Mouse (Mus musculus) heart, postnatal 25 days (tissue): ENCODE results near the gene Ocln. TPM values are rescaled to one million over a fixed set of nuclear protein-coding genes. Genes with fewer than 3 reads are reported as not detected.

ENCODE experiments used
- DNase-seq: peaks from one replicate; pipeline ENCODE4 v3.0.0; 2022; ENCODE audit warnings: low spot score
- intact Hi-C: fragments of 180-260 bp; cut with DNase I; formaldehyde crosslinking; loops from one replicate; pipeline ENCODE4 v1.15.1; 2025
- total RNA-seq, 2 experiments: library from RNA; stranded (reverse); gene quantifications; 2 replicates each; pipeline ENCODE4 v1.2.3; 2021

The Ocln gene
- under 1 TPM; 0.36 to 0.49 TPM for total RNA-seq

GRCm38 (mm10) chr13:100552369-100553041 lies at the start of gene Ocln:
Ocln (minus strand) TSS chr13:100552718.
- intact Hi-C loops, result no loop called here
- DNase-seq, result no peak

DNA sequence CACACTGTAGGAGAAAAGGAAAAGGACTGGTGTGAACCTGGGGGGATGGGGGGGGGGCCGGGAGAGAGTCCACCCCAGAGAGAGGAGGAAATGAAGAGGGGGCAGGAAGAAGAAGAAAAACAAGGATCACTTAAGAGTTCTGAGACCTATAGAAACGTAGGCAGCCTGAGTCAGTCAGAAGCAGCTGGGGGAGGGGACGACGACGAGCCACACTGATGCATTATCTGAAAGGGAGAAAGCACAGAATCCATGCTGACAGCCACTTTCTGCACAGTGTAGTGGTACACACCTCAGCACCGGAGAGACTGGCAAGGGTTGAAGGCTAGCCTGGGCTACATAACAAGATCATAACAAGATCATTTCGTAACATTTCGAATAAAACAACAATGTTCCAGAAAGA lies 48.5 kb upstream of the Ocln start:
- DNase-seq, result no peak
- intact Hi-C loops, result no loop called here

- DNase-seq, result no peak
- intact Hi-C loops, result no loop called here
These were observed 47.8 kb upstream of the Ocln start for GRCm38 (mm10) chr13:100600317-100600716.

- intact Hi-C loops, result loop anchor here (5.0 kb wide), 1 partner anchor 105 kb away; the partner anchor contains the start of gene Gtf2h2
- no peak for DNase-seq
These were observed 44.8 kb upstream of the Ocln start for GRCm38 (mm10) chr13:100597284-100597683.

GRCm38 (mm10) chr13:100595552-100595885 lies 43.0 kb upstream of the Ocln start:
- no peak for DNase-seq
- intact Hi-C loops, result loop anchor here (5.0 kb wide), 1 partner anchor 103 kb away; the partner anchor contains the start of gene Gtf2h2

DNA sequence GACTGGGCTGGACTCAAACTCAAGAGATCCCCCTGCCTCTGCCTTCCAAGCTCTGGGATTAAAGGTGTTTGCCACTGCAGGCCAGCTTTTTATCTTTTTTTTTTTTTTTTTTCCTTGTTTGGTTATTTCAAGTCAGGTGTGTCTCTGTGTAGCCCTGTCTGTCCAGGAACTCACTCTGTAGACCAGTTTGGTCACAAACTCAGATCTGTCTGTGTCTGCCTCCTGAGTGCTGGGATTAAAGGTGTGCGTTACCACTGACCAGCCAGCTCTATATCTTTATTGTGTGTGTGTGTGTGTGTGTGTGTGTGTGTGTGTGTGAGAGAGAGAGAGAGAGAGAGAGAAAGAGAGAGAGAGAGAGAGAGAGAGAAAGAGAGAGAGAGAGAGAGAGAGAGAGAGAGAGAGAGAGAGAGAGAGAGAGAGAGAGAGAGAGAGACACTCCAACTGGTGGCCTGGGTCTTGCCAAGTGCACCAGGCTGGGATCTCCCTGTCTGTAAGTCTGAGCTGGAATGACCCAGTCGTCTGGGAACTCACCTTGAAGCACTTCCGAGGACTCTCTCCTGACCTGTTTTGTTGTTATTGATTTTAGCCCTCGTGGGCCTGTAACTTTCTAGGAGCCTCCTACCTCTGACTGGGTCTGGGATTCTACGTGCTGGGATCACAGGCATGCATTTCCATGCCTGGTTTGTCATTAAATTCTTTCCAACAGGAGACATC lies 42.5 kb upstream of the Ocln start:
- intact Hi-C loops, result loop anchor here (5.0 kb wide), 1 partner anchor 103 kb away; the partner anchor contains the start of gene Gtf2h2

DNA sequence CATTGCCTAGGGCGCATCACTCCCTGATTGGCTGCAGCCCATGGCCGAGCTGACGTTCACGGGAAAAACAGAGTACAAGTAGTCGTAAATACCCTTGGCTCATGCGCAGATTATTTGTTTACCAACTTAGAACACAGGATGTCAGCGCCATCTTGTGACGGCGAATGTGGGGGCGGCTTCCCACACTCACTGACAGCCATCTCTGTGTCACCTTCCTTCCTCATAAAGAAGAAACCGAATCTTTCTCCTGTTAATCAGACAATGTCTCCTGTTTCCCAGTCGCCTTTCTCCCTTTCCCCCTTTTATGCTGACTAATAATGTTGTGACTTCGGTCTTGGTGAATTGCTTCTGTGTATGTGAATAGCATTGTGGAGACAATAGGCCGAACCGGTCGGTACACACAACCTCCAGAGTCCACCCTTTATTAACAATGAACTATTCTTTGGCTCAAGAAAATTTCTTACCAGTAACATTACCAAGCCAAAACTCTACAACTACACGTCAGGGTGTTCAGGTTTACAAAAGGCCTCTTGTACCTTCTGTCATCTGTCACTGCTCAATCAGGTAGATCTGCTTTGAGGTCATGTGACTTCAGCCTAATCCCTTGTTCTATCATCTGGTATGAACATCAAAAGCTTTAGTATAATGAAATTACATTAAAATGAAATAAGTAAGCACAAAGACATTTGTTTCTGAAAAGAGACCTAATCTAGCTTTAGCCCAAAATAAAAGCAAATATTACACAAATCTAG lies 41.7 kb upstream of the Ocln start:
- intact Hi-C loops, result no loop called here
- DNase-seq, result peak; percentile 10

More for the DNA sequence above, 42.5 kb upstream of the Ocln start:
- no peak for DNase-seq

GRCm38 (mm10) chr13:100588646-100589045 lies 36.1 kb upstream of the Ocln start:
- no peak for DNase-seq
- intact Hi-C loops, result no loop called here

- DNase-seq, result no peak
- intact Hi-C loops, result no loop called here
These were observed 29.6 kb upstream of the Ocln start for GRCm38 (mm10) chr13:100582144-100582543.

- intact Hi-C loops, result no loop called here
- DNase-seq, result no peak
These were observed 29.2 kb upstream of the Ocln start for GRCm38 (mm10) chr13:100581701-100582100.

GRCm38 (mm10) chr13:100579951-100580350 lies 27.4 kb upstream of the Ocln start:
- intact Hi-C loops, result no loop called here

DNA sequence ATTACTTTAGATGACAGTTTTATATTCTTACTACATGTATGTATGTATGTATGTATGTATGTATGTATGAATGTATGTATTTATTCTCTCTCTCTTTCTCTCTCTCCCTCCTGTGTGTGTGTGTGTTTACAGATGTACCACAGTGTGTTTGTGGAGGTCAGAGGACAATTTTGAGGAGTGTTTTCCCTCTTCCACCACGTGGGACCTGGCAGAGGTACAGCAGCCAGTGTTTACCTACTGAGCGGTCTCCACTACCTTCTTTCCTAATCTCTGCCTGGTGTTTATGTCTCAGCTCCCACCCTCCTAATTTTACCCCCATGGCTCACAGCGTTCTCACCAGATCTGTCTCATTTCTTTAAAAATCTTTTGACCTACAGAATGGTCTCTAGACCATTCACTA lies 26.7 kb upstream of the Ocln start:
- DNase-seq, result no peak
- intact Hi-C loops, result no loop called here

More at GRCm38 (mm10) chr13:100579951-100580350, 27.4 kb upstream of the Ocln start:
- DNase-seq, result no peak

- intact Hi-C loops, result no loop called here
- DNase-seq, result no peak
These were observed 23.4 kb upstream of the Ocln start for GRCm38 (mm10) chr13:100575950-100576349.

DNA sequence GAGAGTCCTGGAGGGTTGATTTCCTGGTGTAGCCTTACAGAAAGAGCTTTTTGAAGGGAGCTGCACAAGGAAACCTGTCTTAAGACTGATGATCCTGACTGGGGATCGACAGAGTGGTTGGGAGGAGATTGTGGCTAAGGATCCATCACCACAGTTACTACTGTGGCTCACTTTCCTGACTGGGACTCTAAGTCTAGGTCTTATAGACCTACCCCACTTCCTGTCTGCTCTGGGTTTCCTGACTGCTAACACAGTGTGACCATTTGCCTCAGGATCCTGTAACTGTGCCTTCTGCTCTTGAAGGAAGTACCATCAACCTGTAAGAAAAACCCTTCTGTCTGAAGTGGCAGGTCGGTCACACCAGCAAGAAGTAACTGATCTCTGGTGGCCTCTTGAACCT lies 18.2 kb upstream of the Ocln start:
- no peak for DNase-seq
- intact Hi-C loops, result no loop called here

GRCm38 (mm10) chr13:100568359-100568758 lies 15.8 kb upstream of the Ocln start:
- DNase-seq, result no peak
- intact Hi-C loops, result no loop called here

DNA sequence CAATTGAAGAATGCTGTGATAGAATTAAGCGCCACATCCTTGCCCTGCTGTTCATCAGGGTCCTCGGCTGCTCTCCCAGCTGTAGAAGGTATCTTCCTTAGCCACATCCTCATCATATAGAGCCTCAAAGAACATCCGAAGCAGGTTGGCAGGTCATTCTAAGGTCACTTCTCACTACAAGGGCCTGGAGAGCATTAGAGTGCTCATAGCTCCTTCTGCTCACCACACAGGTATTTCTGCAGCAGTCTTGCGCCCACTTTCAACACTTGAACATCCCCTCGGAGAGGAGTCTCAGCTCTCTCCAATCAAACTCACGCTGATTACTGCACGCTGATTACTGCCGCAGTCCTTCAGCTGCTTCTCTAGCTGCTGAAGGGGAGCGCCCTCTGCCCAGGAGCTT lies 6.9 kb upstream of the Ocln start:
- DNase-seq, result no peak
- intact Hi-C loops, result no loop called here

- DNase-seq, result no peak
- intact Hi-C loops, result no loop called here
These were observed 4.5 kb upstream of the Ocln start for GRCm38 (mm10) chr13:100557011-100557410.

DNA sequence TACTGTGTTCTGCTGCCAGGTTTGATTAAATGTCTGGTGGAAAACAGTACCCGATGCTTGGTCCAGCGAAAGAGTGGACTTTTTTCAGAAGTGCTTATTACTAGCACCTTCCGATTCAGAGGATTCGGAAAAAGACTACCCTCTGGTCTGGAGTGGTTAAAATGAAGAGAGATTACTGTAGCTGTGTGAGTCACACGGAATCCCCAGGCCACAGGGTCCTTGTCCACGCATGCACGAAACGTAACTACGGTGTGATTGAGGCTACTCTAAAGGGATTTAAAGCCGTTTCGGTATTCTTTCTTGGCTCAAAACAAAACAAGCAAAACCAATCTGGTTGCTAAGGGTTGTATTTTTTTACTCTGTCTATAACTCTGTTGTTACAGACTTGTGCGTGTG lies 522 bp upstream of the Ocln start:
- intact Hi-C loops, result no loop called here
- DNase-seq, result no peak

- no peak for DNase-seq
- intact Hi-C loops, result no loop called here
These were observed 529 bp downstream of the Ocln start for GRCm38 (mm10) chr13:100552009-100552368.

DNA sequence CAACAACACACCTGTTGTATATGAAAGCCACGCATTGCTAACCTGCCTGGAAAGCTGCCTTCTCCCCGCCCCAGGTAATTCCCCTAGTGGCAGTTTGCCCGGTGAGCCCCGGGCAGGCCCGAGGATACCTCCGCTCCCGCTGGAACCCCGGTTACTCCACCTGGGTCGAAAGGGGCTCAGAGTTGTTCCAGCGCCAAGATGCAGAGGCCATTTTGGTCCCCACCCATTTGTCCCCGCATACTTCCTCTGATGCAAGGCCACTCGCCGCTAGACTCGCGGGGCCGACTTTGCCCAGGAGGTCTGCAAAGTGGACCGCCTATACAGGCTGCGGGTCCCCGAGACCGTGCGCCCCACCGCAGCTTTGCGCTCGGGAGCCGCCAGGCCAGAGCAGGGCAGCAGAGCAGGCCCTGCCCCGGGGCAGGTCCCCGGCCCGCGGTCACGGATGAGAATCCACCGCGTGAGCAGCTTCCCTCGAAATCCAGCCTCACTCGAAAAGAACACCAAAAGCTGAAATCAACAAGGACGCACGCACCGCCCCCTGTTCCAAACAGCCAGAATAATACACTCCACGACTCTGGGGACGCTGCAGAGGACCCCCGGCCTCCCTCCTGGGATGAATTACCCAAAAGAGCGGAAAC lies 1.0 kb downstream of the Ocln start:
- intact Hi-C loops, result no loop called here
- no peak for DNase-seq
